Mouse (Mus musculus) neural tube, embryonic 12.5 days (tissue): ENCODE measurements around the gene Krtap6-5. TPM values are rescaled to one million over a fixed set of nuclear protein-coding genes. Genes with fewer than 3 reads are reported as not detected.
"Not testable (repeated sequence)": the region's sequence is repeated elsewhere in the genome, so short reads cannot be mapped to it uniquely, and the experiment has no call there.

Experiments used
- ATAC-seq: fragments of 200-750 bp; cut with Nextera tagmentation; 2 replicates; pipeline ENCODE4 v1.8.0; 2017; ENCODE audit warnings: low read depth, mild to moderate bottlenecking, moderate TSS enrichment, moderate library complexity; ENCODE audit not compliant: low FRiP score
- H3K27ac ChIP-seq: fragments of 300-500 bp; sonication (generic); 2 replicates; pipeline ENCODE4 v1.5.1; 2016
- H3K27me3 ChIP-seq: fragments of 300-500 bp; sonication (generic); replicated peaks from 2 replicates; pipeline ENCODE4 v1.6.1; 2016; ENCODE audit warnings: mild to moderate bottlenecking
- H3K36me3 ChIP-seq: fragments of 300-500 bp; sonication (generic); 2 replicates; pipeline ENCODE4 v1.6.1; 2016; ENCODE audit warnings: mild to moderate bottlenecking
- H3K4me1 ChIP-seq: fragments of 300-500 bp; sonication (generic); 2 replicates; pipeline ENCODE4 v1.6.1; 2016
- H3K4me2 ChIP-seq: fragments of 300-500 bp; sonication (generic); replicated peaks from 2 replicates; pipeline ENCODE4 v1.6.1; 2016; ENCODE audit warnings: mild to moderate bottlenecking
- H3K4me3 ChIP-seq: fragments of 300-500 bp; sonication (generic); 2 replicates; pipeline ENCODE4 v1.5.1; 2016
- H3K9ac ChIP-seq: fragments of 300-500 bp; sonication (generic); 2 replicates; pipeline ENCODE4 v1.6.1; 2016; ENCODE audit warnings: mild to moderate bottlenecking
- H3K9me3 ChIP-seq: fragments of 300-500 bp; sonication (generic); 2 replicates; pipeline ENCODE4 v1.6.1; 2016; ENCODE audit warnings: mild to moderate bottlenecking
- WGBS: fragments of 180-500 bp; shearing (Covaris S2); methylation state at CpG from one replicate; pipeline ENCODE4 v1.1.7; 2016; 5-methylcytosine and 5-hydroxymethylcytosine counted together
- polyA plus RNA-seq: library from polyadenylated mRNA; unstranded; fragments of >200 nt; fragmentation: Nextera tagmentation; extraction: Ambion mirVana; gene quantifications from 2 replicates; pipeline ENCODE4 v1.2.1, GENCODE M21; 2016

Krtap6-5 gene
- polyA plus RNA-seq = not detected in 2 replicates

- Histone ChIP-seq H3K4me1 (no peaks in the 10 kb centered on the region), H3K9ac (no peak within 1 kb of the TSS), H3K9me3 (no peaks in the 10 kb centered on the region), H3K36me3 (no peaks in the 10 kb centered on the region), H3K27me3 (no peaks in the 10 kb centered on the region), H3K27ac (no peak within 1 kb of the TSS), H3K4me2 (no peak within 1 kb of the TSS), H3K4me3 (no peak within 1 kb of the TSS)
- WGBS = 88% methylated on average over 3 of the region's 3 CpGs
- no peak for ATAC-seq
These were observed at the start of gene Krtap6-5 for GRCm38 (mm10) chr16:89047783-89048182. Gene Krtap6-5 (minus strand): TSS chr16:89047883.

GRCm38 (mm10) chr16:89071041-89071440 is 23.4 kb upstream of the Krtap6-5 start:
- 66% methylated on average over 2 of the region's 2 CpGs for WGBS

GRCm38 (mm10) chr16:89063902-89064301 is 16.2 kb upstream of the Krtap6-5 start, which contains the start of gene 1110025L11Rik:
Gene 1110025L11Rik (minus strand): TSS chr16:89064002.
- no CpG with 5 or more reads among the region's 2 CpGs for WGBS
- not testable (repeated sequence) for H3K9ac ChIP-seq, H3K4me3 ChIP-seq, H3K27me3 ChIP-seq, H3K9me3 ChIP-seq, H3K4me2 ChIP-seq, ATAC-seq, H3K4me1 ChIP-seq, H3K27ac ChIP-seq, H3K36me3 ChIP-seq

More at GRCm38 (mm10) chr16:89071041-89071440, 23.4 kb upstream of the Krtap6-5 start:
- H3K27me3 ChIP-seq, H3K9ac ChIP-seq, H3K4me1 ChIP-seq, H3K27ac ChIP-seq, H3K36me3 ChIP-seq, H3K9me3 ChIP-seq, H3K4me2 ChIP-seq, H3K4me3 ChIP-seq, ATAC-seq: not testable (repeated sequence)

GRCm38 (mm10) chr16:89041372-89041771 is 6.3 kb downstream of the Krtap6-5 start, which contains the start of gene Gm10228:
Gene Gm10228 (minus strand): TSS chr16:89041472.
- 94% methylated on average over 2 of the region's 4 CpGs for WGBS
- not testable (repeated sequence) for H3K36me3 ChIP-seq, H3K4me1 ChIP-seq, ATAC-seq, H3K9me3 ChIP-seq, H3K27ac ChIP-seq, H3K9ac ChIP-seq, H3K4me3 ChIP-seq, H3K27me3 ChIP-seq, H3K4me2 ChIP-seq

GRCm38 (mm10) chr16:89031399-89031798 is 16.3 kb downstream of the Krtap6-5 start, which contains the start of gene Krtap6-1:
Gene Krtap6-1 (plus strand): TSS chr16:89031699.
- not testable (repeated sequence) for H3K36me3 ChIP-seq, H3K27me3 ChIP-seq
- 84% methylated on average over 3 of the region's 3 CpGs for WGBS

DNA sequence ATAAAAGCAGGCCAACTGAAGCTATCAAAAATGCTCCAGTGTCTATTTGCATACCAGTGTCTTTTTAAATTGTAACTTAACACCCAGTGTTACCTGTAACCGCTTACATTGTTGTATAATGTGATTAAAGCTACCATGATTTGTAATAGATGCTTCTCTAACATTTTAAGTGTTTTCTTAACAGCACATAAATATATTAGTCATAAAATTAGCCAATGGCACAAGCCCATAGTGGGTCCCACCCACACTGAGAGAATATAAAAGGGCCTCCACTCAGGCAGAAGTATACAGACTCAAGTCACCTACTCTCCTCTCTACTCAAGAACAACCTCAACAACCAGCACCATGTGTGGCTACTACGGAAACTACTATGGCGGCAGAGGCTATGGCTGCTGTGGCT is 32.7 kb downstream of the Krtap6-5 start, which contains the start of gene Gm10229:
Gene Gm10229, plus strand, starts transcription at position 301 of the 400 bp plus-strand sequence.
- H3K27ac ChIP-seq, H3K4me1 ChIP-seq, H3K9ac ChIP-seq, H3K9me3 ChIP-seq, H3K4me3 ChIP-seq, H3K36me3 ChIP-seq, H3K4me2 ChIP-seq, H3K27me3 ChIP-seq, ATAC-seq: not testable (repeated sequence)
- 87% methylated on average over 2 of the region's 3 CpGs for WGBS

More at GRCm38 (mm10) chr16:89031399-89031798, 16.3 kb downstream of the Krtap6-5 start, which contains the start of gene Krtap6-1:
- H3K9ac ChIP-seq, H3K9me3 ChIP-seq, H3K4me3 ChIP-seq, H3K27ac ChIP-seq, ATAC-seq, H3K4me2 ChIP-seq, H3K4me1 ChIP-seq: not testable (repeated sequence)

DNA sequence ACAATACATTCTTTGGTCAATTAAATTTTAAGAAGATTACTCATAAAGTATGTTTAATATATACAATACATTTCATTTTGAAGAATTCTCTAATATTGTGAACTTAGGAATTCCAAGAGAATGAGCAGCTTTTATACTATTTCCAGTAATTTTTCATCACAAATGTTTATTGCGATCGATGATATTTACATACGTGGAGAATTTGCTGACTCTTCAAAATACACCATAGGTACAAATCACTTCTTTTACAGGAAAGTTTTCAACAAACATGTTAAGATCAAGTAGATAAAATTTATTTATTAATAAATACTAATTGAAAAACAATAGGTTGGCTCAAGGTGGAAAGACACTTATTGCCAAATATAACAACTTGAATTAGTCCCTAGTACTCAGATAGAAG is 33.7 kb downstream of the Krtap6-5 start:
- no peaks in the 10 kb centered on the region for H3K4me1 ChIP-seq
- WGBS = 95% methylated on average over 3 of the region's 3 CpGs
- no peaks in the 10 kb centered on the region for H3K36me3 ChIP-seq
- H3K4me2 ChIP-seq = no peak overlapping the region
- no peak for ATAC-seq
- H3K9me3 ChIP-seq = no peaks in the 10 kb centered on the region
- H3K4me3 ChIP-seq = no peak overlapping the region
- no peak overlapping the region for H3K9ac ChIP-seq
- H3K27ac ChIP-seq = no peak overlapping the region
- H3K27me3 ChIP-seq = no peaks in the 10 kb centered on the region

- ATAC-seq = no peak
- Histone ChIP-seq H3K27me3 (no peaks in the 10 kb centered on the region), H3K27ac (no peak within 1 kb of the TSS), H3K9me3 (no peaks in the 10 kb centered on the region), H3K9ac (no peak within 1 kb of the TSS), H3K4me1 (no peaks in the 10 kb centered on the region), H3K4me2 (no peak within 1 kb of the TSS), H3K4me3 (no peak within 1 kb of the TSS), H3K36me3 (no peaks in the 10 kb centered on the region)
- WGBS = 87% methylated on average over 5 of the region's 5 CpGs
These were observed 37.0 kb downstream of the Krtap6-5 start, which contains the start of gene Krtap22-2 for GRCm38 (mm10) chr16:89010659-89011058. Gene Krtap22-2 (minus strand): TSS chr16:89010759.

Other genes starting within 250 kb of the Krtap6-5 start
- gene Gm20741, start 235.7 kb downstream of the Krtap6-5 start, polyA plus RNA-seq = not detected in 2 replicates
- gene Krtap15, start 227.7 kb downstream of the Krtap6-5 start, polyA plus RNA-seq = not detected in 2 replicates
- gene Krtap14, start 221.7 kb downstream of the Krtap6-5 start, polyA plus RNA-seq = not detected in 2 replicates
- not detected in 2 replicates for gene Krtap19-1, start 178.5 kb downstream of the Krtap6-5 start, polyA plus RNA-seq
- not detected in 2 replicates for gene Krtap19-2, start 173.6 kb downstream of the Krtap6-5 start, polyA plus RNA-seq
- gene Krtap19-3, start 169.8 kb downstream of the Krtap6-5 start, polyA plus RNA-seq = not detected in 2 replicates
- not detected in 2 replicates for gene Krtap19-4, start 162.8 kb downstream of the Krtap6-5 start, polyA plus RNA-seq
- not detected in 2 replicates for gene Krtap19-5, start 151.4 kb downstream of the Krtap6-5 start, polyA plus RNA-seq
- gene Krtap19-9b, start 115.6 kb downstream of the Krtap6-5 start, polyA plus RNA-seq = not detected in 2 replicates
- not detected in 2 replicates for gene Krtap16-3, start 85.0 kb downstream of the Krtap6-5 start, polyA plus RNA-seq
- gene Krtap22-2, start 37.1 kb downstream of the Krtap6-5 start, polyA plus RNA-seq = not detected in 2 replicates
- gene Gm10229, start 32.6 kb downstream of the Krtap6-5 start, polyA plus RNA-seq = not detected in 2 replicates
- gene Krtap6-1, start 16.2 kb downstream of the Krtap6-5 start, polyA plus RNA-seq = not detected in 2 replicates
- not detected in 2 replicates for gene Gm10228, start 6.4 kb downstream of the Krtap6-5 start, polyA plus RNA-seq
- gene 1110025L11Rik, start 16.1 kb upstream of the Krtap6-5 start, polyA plus RNA-seq = not detected in 2 replicates
- gene Krtap6-3, start 36.1 kb upstream of the Krtap6-5 start, polyA plus RNA-seq = not detected in 2 replicates
- not detected in 2 replicates for gene Gm6358, start 93.0 kb upstream of the Krtap6-5 start, polyA plus RNA-seq
- gene Gm10061, start 103.2 kb upstream of the Krtap6-5 start, polyA plus RNA-seq = not detected in 2 replicates
- gene Gm9789, start 110.1 kb upstream of the Krtap6-5 start, polyA plus RNA-seq = not detected in 2 replicates
- not detected in 2 replicates for gene Gm7735, start 121.6 kb upstream of the Krtap6-5 start, polyA plus RNA-seq
- not detected in 2 replicates for gene 1110057P08Rik, start 126.9 kb upstream of the Krtap6-5 start, polyA plus RNA-seq
- gene Krtap20-2, start 158.0 kb upstream of the Krtap6-5 start, polyA plus RNA-seq = not detected in 2 replicates